Mouse (Mus musculus): ENCODE results near the gene Fbxl2. TPM values are rescaled to one million over a fixed set of nuclear protein-coding genes. Genes with fewer than 3 reads are reported as not detected.

The Fbxl2 gene
- total RNA-seq, 2 experiments from 2014 or later = 0.63 to 1.4 TPM

GRCm38 (mm10) chr9:114019012-114019762 is 26.8 kb downstream of the Fbxl2 start:
- no peak for DNase-seq

- DNase-seq = no peak
Observed at GRCm38 (mm10) chr9:114016402-114016801, 29.6 kb downstream of the Fbxl2 start.

GRCm38 (mm10) chr9:114015724-114016123 is 30.3 kb downstream of the Fbxl2 start:
- no peak for DNase-seq

GRCm38 (mm10) chr9:114014034-114014433 is 32.0 kb downstream of the Fbxl2 start:
- DNase-seq = no peak

GRCm38 (mm10) chr9:114011203-114011602 is 34.8 kb downstream of the Fbxl2 start:
- DNase-seq = no peak

GRCm38 (mm10) chr9:114009526-114009925 is 36.5 kb downstream of the Fbxl2 start:
- no peak for DNase-seq

GRCm38 (mm10) chr9:114007850-114008350 is 38.1 kb downstream of the Fbxl2 start:
- no peak for DNase-seq

- DNase-seq = no peak
Observed at GRCm38 (mm10) chr9:114006801-114007200, 39.2 kb downstream of the Fbxl2 start.

GRCm38 (mm10) chr9:113998311-113998710 is 47.7 kb downstream of the Fbxl2 start:
- no peak for DNase-seq

GRCm38 (mm10) chr9:113992810-113993209 is 53.2 kb downstream of the Fbxl2 start:
- no peak for DNase-seq

- peak; percentile 83 to 88 for DNase-seq
Observed at GRCm38 (mm10) chr9:113990547-113991248, 55.3 kb downstream of the Fbxl2 start.

- no peak for DNase-seq
Observed at GRCm38 (mm10) chr9:113984946-113985620, 60.9 kb downstream of the Fbxl2 start.

GRCm38 (mm10) chr9:113982883-113983670 is 62.9 kb downstream of the Fbxl2 start:
- DNase-seq = no peak

- DNase-seq = peak in 1 of 2 experiments; percentile 13
Observed at GRCm38 (mm10) chr9:113982451-113982850, 63.5 kb downstream of the Fbxl2 start.

- DNase-seq = peak; percentile 20 to 39
Observed at GRCm38 (mm10) chr9:113981099-113981880, 64.7 kb downstream of the Fbxl2 start.

- DNase-seq = peak in 1 of 2 experiments; percentile 8
Observed at GRCm38 (mm10) chr9:113979356-113979755, 66.6 kb downstream of the Fbxl2 start.

- DNase-seq = no peak
Observed at GRCm38 (mm10) chr9:113978656-113979055, 67.3 kb downstream of the Fbxl2 start.

GRCm38 (mm10) chr9:113977225-113977840 is 68.7 kb downstream of the Fbxl2 start:
- no peak for DNase-seq

- DNase-seq = no peak
Observed at GRCm38 (mm10) chr9:113976264-113976663, 69.7 kb downstream of the Fbxl2 start.

- DNase-seq = no peak
Observed at GRCm38 (mm10) chr9:113975442-113975841, 70.5 kb downstream of the Fbxl2 start.

GRCm38 (mm10) chr9:113974945-113975344 is 71.0 kb downstream of the Fbxl2 start:
- no peak for DNase-seq
